Mouse (Mus musculus) mammary gland, adult 2 months (tissue): ENCODE data around the gene Spag17. TPM values are rescaled to one million over a fixed set of nuclear protein-coding genes. Genes with fewer than 3 reads are reported as not detected.

Source experiments
- polyA plus RNA-seq: library from polyadenylated mRNA; depleted of rRNA; stranded (reverse); fragments of >200 nt; gene quantifications from 2 replicates; pipeline ENCODE4 v1.2.3, GENCODE M21; 2012; ENCODE audit warnings: low replicate concordance; rRNA removed

Spag17 gene
- polyA plus RNA-seq = 0.07 TPM in 1 of 2 replicates, not detected in the other

GRCm38 (mm10) chr3:99885187-99885811 lies at the start of gene Spag17:
Gene Spag17 (plus strand): TSS chr3:99885406.

GRCm38 (mm10) chr3:100162315-100163105 lies 277.3 kb downstream of the Spag17 start, which contains the start of the genes Gdap2 and Wdr3:
Gene Gdap2 (plus strand): TSS chr3:100162381.
Gene Wdr3 (minus strand): TSS chr3:100162407.

